Mouse (Mus musculus) limb, embryonic 15.5 days (tissue): Measurements from ENCODE around the gene Cadm3. TPM values are rescaled to one million over a fixed set of nuclear protein-coding genes. Genes with fewer than 3 reads are reported as not detected.

Experiments
- ATAC-seq: fragments of 200-750 bp; cut with Nextera tagmentation; 2 replicates; pipeline ENCODE4 v1.8.0; 2017; ENCODE audit warnings: low read depth, moderate TSS enrichment; ENCODE audit not compliant: insufficient number of reproducible peaks, low FRiP score, low TSS enrichment
- H3K27ac ChIP-seq: fragments of 300-500 bp; sonication (generic); 2 replicates; pipeline ENCODE4 v1.5.1; 2015; ENCODE audit warnings: moderate library complexity, mild to moderate bottlenecking, inconsistent platforms
- H3K27me3 ChIP-seq: fragments of 300-500 bp; sonication (generic); 2 replicates; pipeline ENCODE4 v1.6.1; 2015; ENCODE audit warnings: inconsistent platforms
- H3K36me3 ChIP-seq: fragments of 300-500 bp; sonication (generic); 2 replicates; pipeline ENCODE4 v1.6.1; 2015; ENCODE audit warnings: inconsistent platforms
- H3K4me1 ChIP-seq: fragments of 300-500 bp; sonication (generic); 2 replicates; pipeline ENCODE4 v1.6.1; 2015; ENCODE audit warnings: inconsistent platforms
- H3K4me2 ChIP-seq: fragments of 300-500 bp; sonication (generic); 2 replicates; pipeline ENCODE4 v1.6.1; 2015; ENCODE audit warnings: mild to moderate bottlenecking, inconsistent platforms
- H3K4me3 ChIP-seq: fragments of 300-500 bp; sonication (generic); 2 replicates; pipeline ENCODE4 v1.5.1; 2015; ENCODE audit warnings: mild to moderate bottlenecking, inconsistent platforms
- H3K9ac ChIP-seq: fragments of 300-500 bp; sonication (generic); 2 replicates; pipeline ENCODE4 v1.6.1; 2015; ENCODE audit warnings: inconsistent platforms
- H3K9me3 ChIP-seq: fragments of 300-500 bp; sonication (generic); 2 replicates; pipeline ENCODE4 v1.6.1; 2016; ENCODE audit warnings: inconsistent platforms
- WGBS: fragments of 180-500 bp; shearing (Covaris S2); methylation state at CpG from one replicate; pipeline ENCODE4 v1.1.7; 2015; 5-methylcytosine and 5-hydroxymethylcytosine counted together
- polyA plus RNA-seq: library from polyadenylated mRNA; unstranded; fragments of >200 nt; fragmentation: Nextera tagmentation; extraction: Ambion mirVana; gene quantifications from 2 replicates; pipeline ENCODE4 v1.2.1, GENCODE M21; 2015

Cadm3 gene
- polyA plus RNA-seq, 1 experiment from 2014 or later = 1.1 TPM

GRCm38 (mm10) chr1:173355107-173355846 is 12.2 kb downstream of the Cadm3 start:
- Histone ChIP-seq H3K9me3 (no peaks in the 10 kb centered on the region), H3K36me3 (no peaks in the 10 kb centered on the region), H3K4me3 (no peak overlapping the region), H3K4me2 (no peak overlapping the region), H3K4me1 (0 out of 2 replicates have a peak, but pooled peaks cover under 1% of the 10 kb centered on the region), H3K9ac (no peak overlapping the region), H3K27me3 (no peaks in the 10 kb centered on the region), H3K27ac (no peak overlapping the region)
- no peak for ATAC-seq
- WGBS = 78% methylated on average over 7 of the region's 7 CpGs

- Histone ChIP-seq H3K27me3 (no peaks in the 10 kb centered on the region), H3K4me1 (0 out of 2 replicates have a peak, but pooled peaks cover 6% of the 10 kb centered on the region), H3K36me3 (no peaks in the 10 kb centered on the region), H3K9me3 (no peaks in the 10 kb centered on the region), H3K4me2 (0 out of 2 replicates have a peak within 1 kb of the TSS, but pooled peaks have one; percentile 5), H3K27ac (no peak within 1 kb of the TSS), H3K9ac (no peak within 1 kb of the TSS), H3K4me3 (no peak within 1 kb of the TSS)
- no peak for ATAC-seq
- 13% methylated on average over 10 of the region's 10 CpGs for WGBS
Measured at GRCm38 (mm10) chr1:173350372-173350957, 17.0 kb downstream of the Cadm3 start, which contains the start of gene Aim2. Gene Aim2 (plus strand): TSS chr1:173350879.

DNA sequence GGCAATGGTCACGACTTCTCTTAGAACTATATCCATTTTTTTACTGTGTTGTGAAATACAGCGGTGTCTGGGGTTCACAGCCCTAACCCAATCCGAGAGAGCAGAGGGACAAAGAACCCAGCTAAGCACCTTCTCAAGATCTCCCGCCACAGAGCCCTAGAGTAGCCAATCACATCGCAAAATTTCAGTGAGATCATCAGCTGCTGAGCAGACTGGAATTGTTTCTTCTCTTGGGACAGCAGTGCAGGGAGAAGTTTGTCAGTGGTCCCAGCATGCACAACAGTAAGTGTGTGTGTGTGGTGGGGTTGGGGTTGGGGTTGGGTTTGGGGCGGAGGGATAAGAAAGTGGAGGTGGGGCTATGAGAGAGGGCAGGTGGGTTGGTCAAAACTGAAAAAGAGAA is 17.5 kb downstream of the Cadm3 start:
- Histone ChIP-seq H3K27me3 (no peaks in the 10 kb centered on the region), H3K9ac (no peak overlapping the region), H3K27ac (no peak overlapping the region), H3K4me2 (0 out of 2 replicates have a peak overlapping the region, but pooled peaks have one; percentile 5), H3K36me3 (no peaks in the 10 kb centered on the region), H3K9me3 (no peaks in the 10 kb centered on the region), H3K4me1 (0 out of 2 replicates have a peak, but pooled peaks cover 6% of the 10 kb centered on the region), H3K4me3 (no peak overlapping the region)
- 4% methylated on average over 6 of the region's 6 CpGs for WGBS
- ATAC-seq = no peak

DNA sequence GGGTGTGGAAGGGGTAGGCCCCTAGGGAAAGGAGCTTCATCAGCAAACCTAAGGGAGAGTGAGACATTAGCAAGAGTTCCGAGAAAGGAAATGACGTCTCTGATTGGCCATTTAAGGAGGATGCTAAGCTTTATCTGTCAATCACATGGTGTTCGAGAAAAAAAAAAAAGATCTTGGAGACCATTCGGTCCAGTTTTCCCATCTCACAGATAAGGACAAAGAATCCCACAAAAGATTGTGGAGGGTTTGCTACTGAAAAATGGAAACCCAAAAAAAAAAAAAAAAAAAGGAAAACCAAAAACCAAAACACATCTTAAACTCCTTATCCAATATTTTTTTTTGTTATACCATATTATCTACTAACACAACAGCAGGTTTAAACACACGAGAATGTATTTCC is 18.3 kb downstream of the Cadm3 start:
- 62% methylated on average over 5 of the region's 5 CpGs for WGBS
- no peaks in the 10 kb centered on the region for H3K27me3 ChIP-seq

GRCm38 (mm10) chr1:173348527-173348926 is 19.0 kb downstream of the Cadm3 start:
- ATAC-seq = no peak
- Histone ChIP-seq H3K4me2 (no peak overlapping the region), H3K27me3 (no peaks in the 10 kb centered on the region), H3K27ac (no peak overlapping the region), H3K4me1 (0 out of 2 replicates have a peak, but pooled peaks cover 6% of the 10 kb centered on the region), H3K4me3 (no peak overlapping the region), H3K9ac (no peak overlapping the region), H3K9me3 (no peaks in the 10 kb centered on the region), H3K36me3 (no peaks in the 10 kb centered on the region)
- WGBS = 22% methylated on average over 1 of the region's 1 CpGs

More for the DNA sequence above, 18.3 kb downstream of the Cadm3 start:
- H3K36me3 ChIP-seq = no peaks in the 10 kb centered on the region
- H3K9me3 ChIP-seq = no peaks in the 10 kb centered on the region
- no peak overlapping the region for H3K4me3 ChIP-seq
- H3K4me1 ChIP-seq = 0 out of 2 replicates have a peak, but pooled peaks cover 6% of the 10 kb centered on the region
- no peak overlapping the region for H3K27ac ChIP-seq
- no peak overlapping the region for H3K9ac ChIP-seq
- ATAC-seq = no peak
- no peak overlapping the region for H3K4me2 ChIP-seq

- Histone ChIP-seq H3K36me3 (no peaks in the 10 kb centered on the region), H3K4me1 (0 out of 2 replicates have a peak, but pooled peaks cover 4% of the 10 kb centered on the region), H3K27ac (no peak overlapping the region), H3K9ac (no peak overlapping the region), H3K27me3 (no peaks in the 10 kb centered on the region), H3K4me2 (no peak overlapping the region), H3K9me3 (no peaks in the 10 kb centered on the region), H3K4me3 (no peak overlapping the region)
- 89% methylated on average over 4 of the region's 4 CpGs for WGBS
- no peak for ATAC-seq
Measured at GRCm38 (mm10) chr1:173345112-173345511, 22.4 kb downstream of the Cadm3 start.

GRCm38 (mm10) chr1:173343934-173344333 is 23.6 kb downstream of the Cadm3 start:
- no peak for ATAC-seq
- no peaks in the 10 kb centered on the region for H3K9me3 ChIP-seq
- H3K9ac ChIP-seq = no peak overlapping the region
- no peaks in the 10 kb centered on the region for H3K36me3 ChIP-seq
- H3K27ac ChIP-seq = no peak overlapping the region
- H3K4me1 ChIP-seq = no peaks in the 10 kb centered on the region
- 78% methylated on average over 3 of the region's 3 CpGs for WGBS
- no peak overlapping the region for H3K4me2 ChIP-seq
- H3K27me3 ChIP-seq = no peaks in the 10 kb centered on the region
- no peak overlapping the region for H3K4me3 ChIP-seq

- no peaks in the 10 kb centered on the region for H3K9me3 ChIP-seq
- no peak overlapping the region for H3K4me3 ChIP-seq
- no peak overlapping the region for H3K4me2 ChIP-seq
- no peaks in the 10 kb centered on the region for H3K36me3 ChIP-seq
- whole genome bisulfite sequencing = 74% methylated on average over 1 of the region's 1 CpGs
- no peaks in the 10 kb centered on the region for H3K27me3 ChIP-seq
- H3K4me1 ChIP-seq = no peaks in the 10 kb centered on the region
- H3K9ac ChIP-seq = no peak overlapping the region
- ATAC-seq = no peak
- H3K27ac ChIP-seq = no peak overlapping the region
Measured at GRCm38 (mm10) chr1:173342425-173342824, 25.1 kb downstream of the Cadm3 start.

DNA sequence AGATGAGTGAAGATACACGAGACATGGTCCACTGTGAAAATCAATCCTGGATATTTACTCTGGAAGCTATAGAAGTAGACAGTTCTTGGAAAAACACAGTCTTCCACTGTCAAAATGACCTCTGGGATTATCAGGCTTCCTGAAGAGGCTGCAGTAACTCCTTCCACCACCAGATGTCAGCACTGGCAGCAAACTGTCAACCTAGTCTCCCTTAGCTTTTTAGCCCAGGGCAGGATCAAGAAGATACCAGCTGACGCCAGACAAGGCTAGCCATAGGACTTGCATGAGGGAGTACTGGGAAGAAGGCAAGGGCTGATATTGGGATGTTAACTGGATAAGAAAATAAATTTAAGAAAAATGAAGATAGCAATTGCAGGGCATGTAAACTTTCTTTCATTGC is 28.0 kb downstream of the Cadm3 start:
- Histone ChIP-seq H3K27me3 (no peaks in the 10 kb centered on the region), H3K9ac (no peak overlapping the region), H3K4me2 (no peak overlapping the region), H3K4me3 (no peak overlapping the region), H3K9me3 (no peaks in the 10 kb centered on the region), H3K27ac (no peak overlapping the region), H3K36me3 (no peaks in the 10 kb centered on the region), H3K4me1 (no peaks in the 10 kb centered on the region)
- no peak for ATAC-seq
- WGBS = 8% methylated on average over 2 of the region's 2 CpGs

DNA sequence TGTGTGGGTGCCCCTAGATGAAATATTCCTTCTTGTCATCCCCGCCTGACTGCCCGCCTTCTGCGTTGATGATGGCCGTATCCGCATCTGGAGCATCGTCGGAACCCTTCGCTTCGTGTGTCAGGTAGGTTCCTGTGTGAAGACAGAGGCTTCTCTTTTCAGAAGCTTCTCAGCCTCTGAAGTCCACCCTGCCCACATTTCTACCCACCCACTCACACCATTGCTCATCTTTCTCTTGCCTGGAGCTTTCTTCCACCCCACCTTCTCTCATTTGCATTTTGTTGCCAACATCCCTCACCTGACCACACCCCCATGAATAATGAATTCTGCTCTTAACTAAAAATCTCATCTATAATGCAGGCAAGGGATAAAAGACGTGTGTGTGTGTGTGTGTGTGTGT is 30.5 kb downstream of the Cadm3 start:
- no peak for ATAC-seq
- no peak overlapping the region for H3K4me2 ChIP-seq
- H3K4me3 ChIP-seq = no peak overlapping the region
- no peaks in the 10 kb centered on the region for H3K36me3 ChIP-seq
- H3K9me3 ChIP-seq = no peaks in the 10 kb centered on the region
- H3K27me3 ChIP-seq = no peaks in the 10 kb centered on the region
- H3K9ac ChIP-seq = no peak overlapping the region
- 90% methylated on average over 10 of the region's 10 CpGs for WGBS
- H3K27ac ChIP-seq = no peak overlapping the region
- H3K4me1 ChIP-seq = no peaks in the 10 kb centered on the region

GRCm38 (mm10) chr1:173335903-173336302 is 31.6 kb downstream of the Cadm3 start:
- Histone ChIP-seq H3K9ac (no peak overlapping the region), H3K4me1 (no peaks in the 10 kb centered on the region), H3K9me3 (no peaks in the 10 kb centered on the region), H3K4me3 (no peak overlapping the region), H3K27me3 (no peaks in the 10 kb centered on the region), H3K36me3 (no peaks in the 10 kb centered on the region), H3K27ac (no peak overlapping the region), H3K4me2 (no peak overlapping the region)
- 64% methylated on average over 11 of the region's 11 CpGs for WGBS
- ATAC-seq = 0 out of 2 replicates have a peak, but pooled peaks have one; percentile 33
